Mouse (Mus musculus) c-Kit-negative CD71-positive TER-119-positive erythroid progenitor cells, embryonic 14.5 days (primary cell): ENCODE results near the gene Tpd52l2.

Experiments used
- DNase-seq: peaks from one replicate; pipeline ENCODE4 v3.0.0-alpha.2; 2013; ENCODE audit warnings: low read depth, low spot score

Gene Tpd52l2

GRCm38 (mm10) chr2:181496831-181497547, at the start of gene Tpd52l2:
Tpd52l2 (plus strand) TSS chr2:181497142.
- DNase-seq = peak; percentile 93

GRCm38 (mm10) chr2:181452181-181452580, 44.8 kb upstream of the Tpd52l2 start:
- DNase-seq = no peak

GRCm38 (mm10) chr2:181453274-181453673, 43.7 kb upstream of the Tpd52l2 start:
- no peak for DNase-seq

DNA sequence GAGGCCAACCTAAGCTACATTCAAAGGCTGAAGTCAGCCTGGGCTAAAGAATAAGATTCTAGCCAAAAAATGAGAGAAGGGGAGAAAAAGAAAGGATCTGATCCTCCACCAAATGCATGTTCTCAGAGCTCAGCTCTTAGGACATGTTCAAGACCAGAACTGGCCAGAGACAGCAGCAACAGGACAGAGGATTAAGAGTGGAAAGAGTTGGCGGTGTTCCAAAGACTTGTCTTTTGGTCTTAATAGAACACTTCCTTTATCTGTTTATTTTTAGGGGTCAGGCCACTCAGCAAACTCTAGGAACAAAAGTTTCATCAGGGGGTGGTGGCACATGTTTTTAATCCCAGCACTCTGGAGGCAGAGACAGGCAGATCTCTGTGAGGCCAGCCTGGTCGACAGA, 41.0 kb upstream of the Tpd52l2 start:
- no peak for DNase-seq

GRCm38 (mm10) chr2:181457831-181458230, 39.1 kb upstream of the Tpd52l2 start:
- DNase-seq = no peak

DNA sequence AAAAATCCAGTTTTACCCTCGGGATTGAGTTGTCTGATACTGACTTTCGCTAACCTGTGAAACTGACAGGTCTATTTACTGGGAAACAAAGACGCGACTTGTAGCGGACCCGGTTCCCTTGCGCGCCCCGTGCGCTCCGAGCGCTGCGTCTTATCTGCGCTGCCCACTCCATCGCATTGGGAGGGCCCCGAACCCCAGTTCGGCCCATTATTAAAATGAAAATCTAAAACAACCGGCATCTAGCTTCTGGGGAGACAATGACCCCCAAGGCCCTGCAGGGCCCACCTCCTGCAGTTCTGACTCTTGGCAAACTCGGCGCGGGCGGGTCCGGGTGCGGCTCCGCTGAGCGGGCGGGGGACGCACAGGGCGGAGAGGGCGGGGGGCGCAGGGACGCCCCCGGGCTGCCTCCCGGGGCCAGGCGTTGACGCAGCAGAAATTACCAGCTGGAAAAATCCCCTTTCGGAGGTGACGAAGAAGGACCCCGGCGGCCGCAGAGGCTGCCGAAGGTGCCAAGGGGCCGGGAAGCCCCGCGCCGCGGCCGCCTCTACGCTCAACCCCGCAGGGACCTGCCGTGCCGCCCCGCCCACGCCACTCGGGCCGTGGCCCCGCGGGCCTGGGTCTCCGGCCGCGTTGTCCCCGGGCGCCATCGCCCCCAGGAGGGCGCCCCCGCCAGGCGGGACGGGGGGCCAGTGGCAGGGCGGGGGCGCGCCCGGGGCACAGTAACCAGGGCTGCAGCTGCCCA, 38.4 kb upstream of the Tpd52l2 start:
- DNase-seq = no peak

DNA sequence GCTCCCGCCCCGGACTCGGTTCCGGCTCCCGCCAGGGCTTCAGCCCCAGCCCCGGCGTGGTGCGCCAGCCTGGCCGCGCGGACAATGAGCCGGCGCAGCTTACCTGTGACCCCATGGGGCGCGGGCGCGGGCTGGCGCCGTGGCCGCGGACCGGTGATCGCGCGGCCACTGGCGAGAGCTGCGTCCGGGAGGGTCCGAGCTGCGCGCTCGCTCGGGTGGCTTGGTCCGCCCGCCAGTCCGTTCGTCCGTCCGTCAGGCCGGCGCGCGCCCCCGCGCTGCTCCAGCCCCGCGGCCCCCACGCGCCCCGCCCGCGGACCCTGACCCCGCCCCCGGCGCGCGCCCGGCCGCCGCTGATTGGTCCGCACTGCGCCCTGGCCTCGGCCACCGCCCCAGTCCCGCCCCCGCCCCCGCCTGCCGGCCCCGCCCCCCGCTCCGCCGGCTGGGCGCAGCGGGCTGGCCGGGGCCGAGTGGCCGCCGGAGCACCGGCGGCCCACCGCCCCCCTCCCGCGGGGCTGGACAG, 37.7 kb upstream of the Tpd52l2 start, which contains the start of gene Zbtb46:
Gene Zbtb46, minus strand, starts transcription at position 274 of the 520 bp plus-strand sequence.
- DNase-seq = peak; percentile 70

- DNase-seq = peak; percentile 60
Observed at GRCm38 (mm10) chr2:181459673-181460621, 37.0 kb upstream of the Tpd52l2 start.

- DNase-seq = no peak
Observed at GRCm38 (mm10) chr2:181461536-181462100, 35.3 kb upstream of the Tpd52l2 start.

DNA sequence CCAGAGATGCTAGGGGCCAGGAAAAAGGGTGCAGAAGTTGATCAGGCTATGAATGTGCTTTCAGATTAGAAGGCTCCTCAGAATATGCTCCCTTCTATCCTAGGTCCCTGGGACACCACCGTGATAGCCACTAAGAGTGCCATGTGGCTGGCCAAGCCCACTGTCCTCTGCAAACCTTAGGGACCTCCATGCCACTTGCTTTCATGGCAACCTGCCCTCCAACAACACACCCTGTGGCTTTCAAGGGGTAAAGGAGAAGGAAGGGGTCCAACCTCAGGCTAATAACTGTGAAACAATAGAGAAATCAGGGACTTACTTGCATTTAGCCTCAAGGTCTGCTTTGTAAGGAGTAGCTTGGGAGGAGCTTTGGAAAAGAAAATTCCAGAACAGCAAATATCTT, 34.3 kb upstream of the Tpd52l2 start:
- no peak for DNase-seq

DNA sequence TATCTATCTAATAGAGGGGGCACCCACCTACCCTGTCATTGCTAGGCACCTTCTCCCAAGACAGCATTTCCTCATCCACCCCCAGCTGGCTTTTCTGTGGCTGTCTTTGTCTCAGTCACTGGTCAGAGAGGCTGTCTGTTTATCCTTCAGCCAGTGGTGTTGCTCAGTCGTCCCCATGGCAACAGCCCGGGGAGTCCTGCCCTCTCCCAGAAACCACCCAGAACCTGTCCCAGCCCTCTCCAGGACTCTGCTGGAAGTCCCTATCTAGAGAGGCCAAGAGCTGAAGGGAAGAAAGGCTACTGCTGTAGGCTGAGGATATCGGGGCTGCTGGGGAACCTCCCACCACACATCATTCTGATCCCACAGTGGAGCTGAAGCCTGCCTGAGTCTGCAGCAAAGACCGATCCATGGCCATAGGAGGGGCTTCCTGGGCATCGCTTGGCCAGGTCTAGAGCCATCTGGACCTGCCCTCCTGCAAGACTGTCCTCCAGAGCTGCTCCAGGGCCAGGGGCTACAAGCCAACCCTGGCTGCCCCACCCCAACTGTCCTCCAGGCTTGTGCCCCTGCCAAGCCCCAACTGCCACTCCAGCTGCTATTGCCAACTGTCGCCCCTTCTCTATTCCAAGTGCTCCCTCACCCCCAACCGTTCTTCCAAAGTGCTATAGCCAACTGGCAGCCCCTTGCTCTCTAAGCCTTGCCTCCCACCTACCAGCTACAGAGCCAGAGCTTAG, 33.8 kb upstream of the Tpd52l2 start:
- no peak for DNase-seq

DNA sequence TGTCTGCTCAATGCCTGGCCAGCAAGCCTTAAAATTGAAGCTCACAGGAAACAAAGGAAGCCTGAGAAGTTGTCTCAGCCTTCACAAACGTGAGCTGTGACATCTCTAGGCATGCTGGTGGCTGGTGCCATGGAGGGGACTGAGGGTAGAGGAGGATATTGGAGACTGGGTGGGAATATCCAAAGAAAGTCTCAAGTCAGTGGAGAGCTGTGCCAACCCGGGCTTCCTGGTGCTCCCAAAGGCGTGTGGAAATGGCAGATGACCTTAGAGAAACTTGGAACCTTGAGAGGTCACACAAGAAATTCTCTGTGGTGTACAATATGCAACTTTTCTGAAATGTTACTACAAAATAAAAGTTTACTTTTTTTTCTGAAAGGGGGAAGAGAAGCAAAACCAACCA, 31.5 kb upstream of the Tpd52l2 start:
- no peak for DNase-seq

GRCm38 (mm10) chr2:181470285-181470684, 26.7 kb upstream of the Tpd52l2 start:
- no peak for DNase-seq

DNA sequence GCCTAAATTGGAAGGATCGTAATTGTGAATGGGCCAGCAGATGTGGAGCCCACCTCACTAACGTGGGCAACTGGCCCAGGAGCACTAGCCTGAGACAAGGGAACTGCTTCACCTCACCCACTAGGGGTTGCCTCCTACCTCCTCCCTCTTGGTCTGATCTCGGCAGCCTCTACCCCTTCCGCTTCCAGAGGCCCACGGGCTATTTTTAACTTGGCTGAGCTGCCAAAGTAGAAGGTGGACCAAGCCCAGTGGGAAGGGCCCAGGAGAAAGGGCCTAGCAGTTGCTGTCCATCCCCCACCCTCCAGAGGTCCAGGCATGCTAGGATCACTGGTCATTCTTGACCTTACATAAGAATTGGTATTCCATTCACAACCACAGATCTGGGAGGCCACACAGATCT, 25.7 kb upstream of the Tpd52l2 start:
- DNase-seq = no peak

- DNase-seq = no peak
Observed at GRCm38 (mm10) chr2:181472256-181472827, 24.6 kb upstream of the Tpd52l2 start.

DNA sequence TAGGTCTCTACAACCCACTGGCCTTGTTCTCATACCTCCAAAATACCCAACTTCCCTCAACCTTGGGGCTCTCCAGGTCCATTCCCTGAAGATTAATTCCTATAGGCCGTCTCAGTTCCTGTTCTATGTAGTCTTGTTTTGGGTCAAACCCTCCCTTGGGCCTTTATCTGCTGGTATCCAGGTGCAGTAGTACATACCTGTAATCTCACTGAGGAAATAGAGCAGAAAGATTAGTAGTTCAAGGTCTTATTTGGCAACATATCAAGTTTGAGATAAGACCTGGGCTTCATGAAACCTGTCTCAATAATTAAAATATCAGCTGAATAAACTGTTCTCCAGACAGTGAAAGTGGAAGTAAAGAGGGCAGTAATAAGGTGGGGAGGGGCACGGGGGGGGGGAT, 13.8 kb upstream of the Tpd52l2 start:
- DNase-seq = no peak

DNA sequence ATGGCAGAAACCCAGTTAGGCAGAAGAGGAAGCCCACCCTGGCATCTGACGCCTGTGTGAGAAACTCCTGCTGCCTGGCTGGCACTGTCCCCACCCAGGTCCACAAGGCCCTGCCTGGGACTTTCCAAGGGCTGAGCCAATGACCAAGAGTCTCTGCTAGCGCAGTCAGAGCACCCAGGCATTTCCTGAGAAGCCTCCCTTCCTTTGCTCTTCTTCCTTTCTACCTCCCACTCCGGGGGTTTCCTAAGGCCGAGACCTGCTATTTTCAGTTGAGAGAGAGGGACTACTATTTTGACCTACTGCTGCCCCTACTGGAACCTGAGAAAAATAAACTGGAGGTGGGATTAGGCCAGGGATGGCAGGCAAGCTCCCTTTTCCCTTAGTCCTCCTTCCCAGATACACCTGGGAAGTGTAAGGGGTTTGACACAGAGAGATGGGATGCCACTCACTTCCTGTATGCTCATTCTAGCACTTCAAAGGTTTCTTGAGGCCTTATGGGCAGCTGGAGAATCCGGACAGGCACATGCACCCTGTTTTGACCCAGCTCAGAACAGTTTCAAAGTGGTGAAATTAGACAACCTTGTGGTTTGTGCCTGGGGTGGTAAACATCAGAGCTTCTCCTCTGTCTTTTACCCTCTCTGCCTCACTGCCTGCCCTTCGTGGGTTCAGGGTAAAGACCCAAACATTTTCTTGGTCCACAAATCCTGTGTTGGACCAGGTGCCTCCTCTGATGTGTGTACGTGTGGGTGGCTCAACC, 13.2 kb upstream of the Tpd52l2 start:
- no peak for DNase-seq

DNA sequence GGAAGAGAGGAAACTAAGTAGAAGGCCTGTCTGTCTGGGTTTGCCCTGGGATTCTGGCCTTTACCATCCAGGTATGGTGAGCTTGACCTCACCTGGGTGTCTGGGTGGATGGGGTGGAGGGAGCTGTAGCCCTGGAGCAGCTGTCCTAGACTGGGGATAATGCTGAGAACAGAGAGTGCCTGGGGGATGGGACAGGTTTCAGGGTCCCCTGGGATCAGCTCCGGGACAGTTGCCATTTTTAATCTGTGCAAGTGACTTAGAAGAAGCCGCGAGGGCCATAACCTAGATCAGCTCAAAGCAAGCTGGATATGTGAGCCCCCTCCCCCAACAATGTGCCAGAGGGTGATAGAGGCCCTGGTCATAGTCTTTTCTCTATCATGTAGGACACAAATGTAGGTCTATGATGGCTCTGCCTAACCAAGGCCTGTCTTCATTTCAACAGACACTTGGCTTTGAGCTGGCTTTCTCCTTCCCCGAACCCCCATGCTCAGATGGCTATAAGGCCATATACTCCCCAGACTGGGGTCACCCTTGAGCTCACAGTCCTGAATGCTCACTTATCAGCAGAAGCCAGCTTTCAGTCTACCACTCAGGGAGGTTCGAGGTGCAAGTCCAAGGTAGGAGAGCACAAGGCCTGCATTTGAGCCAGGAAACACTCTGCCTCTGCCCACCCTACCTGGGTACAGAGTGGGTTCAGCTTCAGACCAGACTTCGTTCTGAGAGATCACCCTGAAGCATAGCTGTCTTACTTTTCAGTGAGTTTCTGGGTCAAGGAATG, 12.3 kb upstream of the Tpd52l2 start:
- DNase-seq = no peak

DNA sequence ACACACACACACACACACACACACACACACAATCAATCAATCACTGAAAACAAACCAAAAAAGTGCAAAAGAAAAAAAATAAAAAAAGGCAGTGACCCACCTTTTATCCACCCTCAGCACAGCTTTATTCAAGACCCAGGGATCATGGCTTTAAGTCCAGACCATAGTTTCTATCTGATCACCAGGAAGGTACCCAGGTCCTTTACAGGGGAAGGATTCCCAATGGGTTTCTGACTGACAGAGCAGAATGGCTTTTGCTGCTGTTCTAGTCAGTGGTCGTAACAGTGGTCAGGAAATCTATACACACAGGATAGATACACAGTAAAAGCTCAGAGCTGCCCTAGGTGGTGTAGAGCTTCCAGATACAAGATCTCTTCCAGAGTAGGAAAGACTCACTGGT, 11.2 kb upstream of the Tpd52l2 start:
- DNase-seq = no peak
